Mouse (Mus musculus) heart, postnatal 10 days (tissue): ENCODE results near the gene Mkln1. TPM values are rescaled to one million over a fixed set of nuclear protein-coding genes. Genes with fewer than 3 reads are reported as not detected.
"Not testable (repeated sequence)": the region's sequence is repeated elsewhere in the genome, so short reads cannot be mapped to it uniquely, and the experiment has no call there.

Experiments used
- DNase-seq, 2 experiments: peaks; one replicate each; pipeline ENCODE4 v3.0.0; 2021
- intact Hi-C: fragments of 180-260 bp; cut with DNase I; formaldehyde crosslinking; loops from one replicate; pipeline ENCODE4 v1.15.1; 2025
- total RNA-seq, 2 experiments: library from RNA; stranded (reverse); gene quantifications; 2 replicates each; pipeline ENCODE4 v1.2.3; 2021

Mkln1 gene
- total RNA-seq, 2 experiments from 2014 or later: 194 to 206 TPM

GRCm38 (mm10) chr6:31537193-31537592, 138.7 kb downstream of the Mkln1 start:
- intact Hi-C loops: no loop called here

GRCm38 (mm10) chr6:31538112-31538511, 139.6 kb downstream of the Mkln1 start:
- DNase-seq: no peak
- intact Hi-C loops: no loop called here

More at GRCm38 (mm10) chr6:31537193-31537592, 138.7 kb downstream of the Mkln1 start:
- no peak for DNase-seq

GRCm38 (mm10) chr6:31540018-31540417, 141.5 kb downstream of the Mkln1 start:
- DNase-seq: no peak
- intact Hi-C loops: no loop called here

GRCm38 (mm10) chr6:31544318-31544717, 145.8 kb downstream of the Mkln1 start:
- peak; percentile 56 to 59 for DNase-seq
- intact Hi-C loops: no loop called here

GRCm38 (mm10) chr6:31549361-31550051, 151.0 kb downstream of the Mkln1 start:
- intact Hi-C loops: loop anchor here (5.0 kb wide), 1 partner anchor 88 kb away; no protein-coding TSS in a partner anchor
- peak; percentile 89 to 91 for DNase-seq

- DNase-seq: peak; percentile 49 to 56
These were observed 152.5 kb downstream of the Mkln1 start for GRCm38 (mm10) chr6:31550876-31551532.

GRCm38 (mm10) chr6:31556460-31557100, 158.0 kb downstream of the Mkln1 start:
- no peak for DNase-seq
- intact Hi-C loops: no loop called here

More at GRCm38 (mm10) chr6:31550876-31551532, 152.5 kb downstream of the Mkln1 start:
- intact Hi-C loops: no loop called here

- intact Hi-C loops: loop anchor here (2.0 to 5.0 kb wide), 2 partner anchors 30 to 57 kb away; no protein-coding TSS in a partner anchor
These were observed 161.8 kb downstream of the Mkln1 start for GRCm38 (mm10) chr6:31560138-31560959.

GRCm38 (mm10) chr6:31561948-31562347, 163.4 kb downstream of the Mkln1 start:
- DNase-seq: not testable (repeated sequence)
- intact Hi-C loops: loop anchor here (1.0 to 5.0 kb wide), 4 partner anchors 31 to 75 kb away; no protein-coding TSS in a partner anchor

More at GRCm38 (mm10) chr6:31560138-31560959, 161.8 kb downstream of the Mkln1 start:
- no peak for DNase-seq

GRCm38 (mm10) chr6:31562371-31563080, 164.0 kb downstream of the Mkln1 start:
- intact Hi-C loops: loop anchor here (1.0 to 5.0 kb wide), 3 partner anchors 34 to 75 kb away; no protein-coding TSS in a partner anchor
- peak in 1 of 2 experiments; percentile 32 for DNase-seq

GRCm38 (mm10) chr6:31563235-31564181, 165.0 kb downstream of the Mkln1 start, which contains the start of gene Podxl:
Gene Podxl, minus strand, starts transcription at chr6:31563981.
- peak; percentile 82 to 87 for DNase-seq

GRCm38 (mm10) chr6:31564182-31564531, 165.6 kb downstream of the Mkln1 start:
- intact Hi-C loops: loop anchor here (5.0 kb wide), 1 partner anchor 53 kb away; no protein-coding TSS in a partner anchor
- no peak for DNase-seq

More at GRCm38 (mm10) chr6:31563235-31564181, 165.0 kb downstream of the Mkln1 start, which contains the start of gene Podxl:
- intact Hi-C loops: loop anchor here (2.0 to 5.0 kb wide), 2 partner anchors 33 to 54 kb away; no protein-coding TSS in a partner anchor

GRCm38 (mm10) chr6:31564901-31565391, 166.4 kb downstream of the Mkln1 start:
- intact Hi-C loops: loop anchor here (5.0 kb wide), 1 partner anchor 52 kb away; no protein-coding TSS in a partner anchor
- peak in 1 of 2 experiments; percentile 35 for DNase-seq

Other genes with a start within 250 kb of the Mkln1 start
- 100 to 1,000 TPM; 106 to 113 TPM for gene Podxl, start 165.2 kb downstream of the Mkln1 start, total RNA-seq